Mouse (Mus musculus): Measurements from ENCODE around the gene Vtcn1. TPM values are rescaled to one million over a fixed set of nuclear protein-coding genes. Genes with fewer than 3 reads are reported as not detected.

Gene Vtcn1
- polyA plus RNA-seq, 1 experiment from 2014 or later: 0.37 TPM

GRCm38 (mm10) chr3:100857139-100857538, 31.9 kb downstream of the Vtcn1 start:
- Histone ChIP-seq H3K4me1 (replicated peaks) (peaks cover 14% of the 10 kb centered on the region), H3K4me3 (no peak overlapping the region), H3K9me3 (replicated peaks) (no peaks in the 10 kb centered on the region), H3K9ac (no peak overlapping the region), H3K27ac (no peak overlapping the region), H3K27me3 (no peaks in the 10 kb centered on the region), H3K4me2 (no peak overlapping the region), H3K36me3 (no peaks in the 10 kb centered on the region)
- WGBS: 71% methylated on average over 5 of the region's 5 CpGs
- no peak for ATAC-seq (replicated peaks; ENCODE audit: insufficient number of reproducible peaks, insufficient read depth, low FRiP score, low read depth)

DNA sequence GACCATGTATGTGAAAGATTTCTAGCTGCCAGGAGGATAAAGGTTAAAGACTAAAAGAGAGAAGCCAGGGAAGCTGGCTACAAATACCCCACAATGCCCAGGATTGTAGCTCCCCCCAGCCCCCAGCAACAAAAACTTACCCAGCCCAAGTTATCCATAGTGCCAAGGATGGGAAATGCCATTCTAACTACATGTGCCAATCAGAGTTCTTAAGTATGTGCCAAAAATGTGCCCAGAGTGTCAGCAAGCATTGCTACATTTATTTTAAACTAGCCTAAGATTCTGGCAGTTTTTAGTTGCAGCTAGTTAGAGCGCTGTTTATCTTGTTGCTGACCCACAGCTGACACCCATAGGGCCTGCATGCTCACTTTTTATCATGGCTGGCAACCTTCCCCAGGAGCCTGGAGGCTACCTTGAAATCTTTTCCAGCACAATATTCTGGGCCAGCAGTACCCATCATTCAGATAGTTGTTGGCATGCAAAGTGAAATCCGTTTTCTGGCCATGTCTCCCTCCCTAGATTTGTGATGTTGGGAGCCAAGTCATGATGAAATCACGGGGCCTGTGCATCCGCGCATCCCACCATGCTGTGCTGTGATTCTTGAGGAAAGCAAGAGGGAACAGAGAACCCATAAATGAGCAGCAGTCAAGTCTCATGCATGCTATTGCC, 33.2 kb downstream of the Vtcn1 start:
- H3K4me2 ChIP-seq: no peak overlapping the region
- 70% methylated on average over 5 of the region's 5 CpGs for WGBS

GRCm38 (mm10) chr3:100861307-100862303, 36.3 kb downstream of the Vtcn1 start:
- Histone ChIP-seq H3K9ac (no peak overlapping the region), H3K4me1 (replicated peaks) (peaks cover 14% of the 10 kb centered on the region), H3K9me3 (replicated peaks) (no peaks in the 10 kb centered on the region), H3K27ac (no peak overlapping the region), H3K36me3 (no peaks in the 10 kb centered on the region), H3K4me3 (no peak overlapping the region), H3K27me3 (no peaks in the 10 kb centered on the region), H3K4me2 (no peak overlapping the region)
- ATAC-seq (replicated peaks; ENCODE audit: insufficient number of reproducible peaks, insufficient read depth, low FRiP score, low read depth): no peak
- 83% methylated on average over 23 of the region's 23 CpGs for WGBS

More for the DNA sequence above, 33.2 kb downstream of the Vtcn1 start:
- Histone ChIP-seq H3K4me1 (replicated peaks) (peaks cover 14% of the 10 kb centered on the region), H3K4me3 (no peak overlapping the region), H3K9me3 (replicated peaks) (no peaks in the 10 kb centered on the region), H3K36me3 (no peaks in the 10 kb centered on the region), H3K27ac (no peak overlapping the region), H3K27me3 (no peaks in the 10 kb centered on the region), H3K9ac (no peak overlapping the region)
- no peak for ATAC-seq (replicated peaks; ENCODE audit: insufficient number of reproducible peaks, insufficient read depth, low FRiP score, low read depth)

GRCm38 (mm10) chr3:100866946-100867345, 41.7 kb downstream of the Vtcn1 start:
- H3K27me3 ChIP-seq: no peaks in the 10 kb centered on the region
- no peak overlapping the region for H3K4me3 ChIP-seq
- ATAC-seq (replicated peaks; ENCODE audit: insufficient number of reproducible peaks, insufficient read depth, low FRiP score, low read depth): no peak
- no peak overlapping the region for H3K4me2 ChIP-seq
- no peak overlapping the region for H3K27ac ChIP-seq
- 70% methylated on average over 5 of the region's 5 CpGs for WGBS
- H3K4me1 ChIP-seq (replicated peaks): no peaks in the 10 kb centered on the region
- no peaks in the 10 kb centered on the region for H3K36me3 ChIP-seq
- no peak overlapping the region for H3K9ac ChIP-seq
- H3K9me3 ChIP-seq (replicated peaks): no peaks in the 10 kb centered on the region

DNA sequence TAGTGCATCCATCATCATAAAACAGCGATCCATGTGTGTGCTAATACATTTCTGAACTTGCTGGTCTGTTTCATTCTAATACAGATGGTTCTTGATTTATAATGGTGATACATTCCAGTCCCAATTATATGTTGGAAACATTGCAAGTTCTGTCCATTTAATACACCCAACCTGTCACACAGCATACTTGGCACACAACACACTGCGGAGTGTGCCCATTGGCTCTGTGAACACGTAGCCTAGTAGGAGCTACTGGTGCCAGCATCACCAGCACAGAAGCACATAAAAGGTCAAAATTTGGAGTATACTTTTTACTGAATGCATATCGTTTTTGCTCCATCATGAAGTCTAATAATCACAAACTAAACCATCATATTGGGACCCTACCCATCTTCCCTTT, 51.8 kb downstream of the Vtcn1 start:
- Histone ChIP-seq H3K27ac (no peak overlapping the region), H3K9me3 (replicated peaks) (no peaks in the 10 kb centered on the region), H3K36me3 (no peaks in the 10 kb centered on the region), H3K4me2 (no peak overlapping the region), H3K9ac (no peak overlapping the region), H3K4me1 (replicated peaks) (no peaks in the 10 kb centered on the region), H3K27me3 (no peaks in the 10 kb centered on the region), H3K4me3 (no peak overlapping the region)
- WGBS: 86% methylated on average over 4 of the region's 4 CpGs
- no peak for ATAC-seq (replicated peaks; ENCODE audit: insufficient number of reproducible peaks, insufficient read depth, low FRiP score, low read depth)

- Histone ChIP-seq H3K4me3 (no peak overlapping the region), H3K27me3 (no peaks in the 10 kb centered on the region), H3K9me3 (replicated peaks) (no peaks in the 10 kb centered on the region), H3K27ac (no peak overlapping the region), H3K4me1 (replicated peaks) (no peaks in the 10 kb centered on the region), H3K36me3 (no peaks in the 10 kb centered on the region), H3K4me2 (no peak overlapping the region), H3K9ac (no peak overlapping the region)
- WGBS: 75% methylated on average over 6 of the region's 6 CpGs
- no peak for ATAC-seq (replicated peaks; ENCODE audit: insufficient number of reproducible peaks, insufficient read depth, low FRiP score, low read depth)
Measured at GRCm38 (mm10) chr3:100881403-100881802, 56.1 kb downstream of the Vtcn1 start.

- WGBS: 75% methylated on average over 9 of the region's 9 CpGs
- Histone ChIP-seq H3K9me3 (replicated peaks) (no peaks in the 10 kb centered on the region), H3K4me1 (replicated peaks) (no peaks in the 10 kb centered on the region), H3K36me3 (no peaks in the 10 kb centered on the region), H3K4me3 (no peak overlapping the region), H3K27me3 (no peaks in the 10 kb centered on the region), H3K27ac (no peak overlapping the region), H3K4me2 (no peak overlapping the region), H3K9ac (no peak overlapping the region)
- ATAC-seq (replicated peaks; ENCODE audit: insufficient number of reproducible peaks, insufficient read depth, low FRiP score, low read depth): no peak
Measured at GRCm38 (mm10) chr3:100881843-100882634, 56.8 kb downstream of the Vtcn1 start.

- Histone ChIP-seq H3K9me3 (replicated peaks) (no peaks in the 10 kb centered on the region), H3K27me3 (no peaks in the 10 kb centered on the region), H3K4me2 (no peak overlapping the region), H3K36me3 (no peaks in the 10 kb centered on the region), H3K4me1 (replicated peaks) (no peaks in the 10 kb centered on the region), H3K9ac (no peak overlapping the region), H3K4me3 (no peak overlapping the region), H3K27ac (no peak overlapping the region)
- 81% methylated on average over 1 of the region's 1 CpGs for WGBS
- ATAC-seq (replicated peaks; ENCODE audit: insufficient number of reproducible peaks, insufficient read depth, low FRiP score, low read depth): no peak
Measured at GRCm38 (mm10) chr3:100889234-100889633, 64.0 kb downstream of the Vtcn1 start.

- Histone ChIP-seq H3K9me3 (replicated peaks) (no peaks in the 10 kb centered on the region), H3K4me1 (replicated peaks) (no peaks in the 10 kb centered on the region), H3K4me3 (no peak overlapping the region), H3K36me3 (no peaks in the 10 kb centered on the region), H3K27me3 (no peaks in the 10 kb centered on the region), H3K9ac (no peak overlapping the region), H3K4me2 (no peak overlapping the region), H3K27ac (no peak overlapping the region)
- WGBS: 86% methylated on average over 3 of the region's 3 CpGs
- ATAC-seq (replicated peaks; ENCODE audit: insufficient number of reproducible peaks, insufficient read depth, low FRiP score, low read depth): no peak
Measured at GRCm38 (mm10) chr3:100890406-100890805, 65.1 kb downstream of the Vtcn1 start.

DNA sequence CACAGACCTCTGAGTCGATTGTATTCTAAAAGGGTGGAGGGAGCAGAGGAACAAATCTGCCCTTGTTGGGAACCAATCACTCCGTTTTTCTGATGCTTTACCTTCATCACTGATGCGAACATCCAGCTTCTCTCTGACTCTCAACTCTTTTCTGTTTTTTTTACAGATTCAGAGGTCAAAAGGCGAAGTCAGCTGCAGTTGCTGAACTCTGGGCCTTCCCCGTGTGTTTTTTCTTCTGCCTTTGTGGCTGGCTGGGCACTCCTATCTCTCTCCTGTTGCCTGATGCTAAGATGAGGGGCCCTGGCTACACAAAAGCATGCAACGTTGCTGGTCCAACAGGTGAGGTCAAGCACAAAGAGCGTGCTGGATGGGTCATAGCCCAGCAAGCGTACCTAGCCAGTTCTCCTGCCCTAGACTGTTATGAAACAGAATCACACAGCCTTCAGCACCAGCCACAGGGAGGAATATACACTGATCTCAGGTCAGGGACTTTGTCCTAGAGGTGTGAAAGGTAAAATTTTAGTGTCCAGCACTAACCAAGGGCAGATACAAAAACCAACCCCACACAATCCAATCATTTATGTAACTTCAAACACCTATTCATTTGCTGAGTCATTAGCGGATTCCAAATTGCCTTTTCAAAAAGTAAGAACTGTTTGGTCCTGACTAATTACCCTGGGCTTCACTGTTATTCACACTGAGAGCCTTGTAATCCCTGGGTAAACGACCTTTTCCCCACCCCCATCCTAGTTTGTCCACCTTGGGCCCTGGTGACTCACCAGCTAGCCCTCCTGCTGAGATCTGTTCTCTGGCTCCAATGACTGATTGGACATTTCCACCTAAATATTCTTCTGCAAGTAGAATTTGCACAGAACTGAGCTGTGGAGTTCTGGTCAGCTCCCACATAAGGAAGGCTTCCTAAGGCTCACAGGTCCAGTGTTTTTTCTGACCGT, 67.4 kb downstream of the Vtcn1 start:
- ATAC-seq (replicated peaks; ENCODE audit: insufficient number of reproducible peaks, insufficient read depth, low FRiP score, low read depth): no peak
- no peaks in the 10 kb centered on the region for H3K36me3 ChIP-seq
- no peak overlapping the region for H3K27ac ChIP-seq
- WGBS: 64% methylated on average over 11 of the region's 11 CpGs
- no peaks in the 10 kb centered on the region for H3K27me3 ChIP-seq
- no peaks in the 10 kb centered on the region for H3K9me3 ChIP-seq (replicated peaks)
- no peak overlapping the region for H3K4me3 ChIP-seq
- no peak overlapping the region for H3K9ac ChIP-seq
- H3K4me1 ChIP-seq (replicated peaks): no peaks in the 10 kb centered on the region
- no peak overlapping the region for H3K4me2 ChIP-seq

Measured in heart, embryonic 15.5 days (tissue).